ENCODE assay signal across 21 mouse cellular contexts in genomic region chr11:28826950-28827349, GRCm38 (mm10). TPM values are rescaled to one million over a fixed set of nuclear protein-coding genes. Genes with fewer than 3 reads are reported as not detected.
DNase-seq lines count a peak whose midpoint lies in the region; ATAC-seq and TF ChIP-seq lines count a peak whose summit lies in the region.
"Had no signal": no experiment of that assay in that cellular context is flagged by ENCODE, and none has a peak within 500 bp of the region (broad histone marks: within the 10 kb centered on the region; RNA-seq: fewer than 3 reads in every experiment).

No protein-coding gene starts in this region.

- in situ Hi-C loops in Patski (cut with MboI; ENCODE audit: low pct_unique_long_range_greater_than_20kb): no loop called here

- no peaks in the 10 kb centered on the region for H3K36me3 ChIP-seq in C2C12 (ENCODE audit: control insufficient read depth, insufficient read depth)
- H3K36me3 ChIP-seq: embryonic facial prominence, embryonic 10.5 days; embryonic facial prominence, embryonic 12.5 days; forebrain, embryonic 15.5 days had no signal

- DNase-seq in 3134 (ENCODE audit: extremely low read depth, insufficient read length, low spot score) (peak; percentile 30), Patski (ENCODE audit: low read depth, low spot score) (peak; percentile 58)
- DNase-seq in Muller cell, postnatal 12 days (ENCODE audit: inconsistent ontology term): no peak
- DNase-seq in heart, postnatal 36 days: no peak
- DNase-seq: adrenal gland, adult 8-10 months; adrenal gland, postnatal 14 days; adrenal gland, postnatal 36 days; B cell, adult 2 months; cerebellum, adult 11-12 months; cerebellum, adult 2 months; cerebellum, adult 9-10 months; cerebellum, postnatal 10 days; cerebellum, postnatal 25 days; forebrain, postnatal 0 days had no signal

- ATAC-seq in Patski: peak; percentile 88
- ATAC-seq: activated CD4-positive, CD25-positive, alpha-beta regulatory T cell, adult 4 months; forebrain, embryonic 13.5 days; forebrain, embryonic 15.5 days; forebrain, postnatal 0 days had no signal

- POLR2A ChIA-PET in Patski (lab: Charles Lee): interaction anchor here (1.3 to 1.4 kb wide), 2 partner anchors 14 to 63 kb away, joined by 4 read pairs; no protein-coding TSS in a partner anchor

- H3K79me3 ChIP-seq in C2C12 (ENCODE audit: low read depth): no peaks in the 10 kb centered on the region

- CTCF ChIA-PET in Patski (lab: Charles Lee): interaction anchor here (1.0 to 1.7 kb wide), 5 partner anchors 9 to 213 kb away, joined by 3 to 5 read pairs (median 4); no protein-coding TSS in a partner anchor

- H3K27me3 ChIP-seq in C2C12 (ENCODE audit: control insufficient read depth, insufficient read depth, insufficient read length) (no peaks in the 10 kb centered on the region), Patski (no peaks in the 10 kb centered on the region)
- H3K27me3 ChIP-seq: embryonic facial prominence, embryonic 12.5 days; forebrain, embryonic 13.5 days; forebrain, embryonic 15.5 days had no signal

- TF ChIP-seq CTCF in C2C12 (IDR thresholded peaks at IDR 0.05; ENCODE audit: control insufficient read depth, insufficient read depth, insufficient read length) (no peak), Patski (IDR thresholded peaks at IDR 0.05) (no peak)

- intact Hi-C loops in heart, postnatal 36 days (cut with DNase I): no loop called here

- no peaks in the 10 kb centered on the region for H3K79me2 ChIP-seq in C2C12 (ENCODE audit: control insufficient read depth, insufficient read depth)

- no peak overlapping the region for H3K4me3 ChIP-seq in C2C12 (ENCODE audit: insufficient read depth, poor library complexity, severe bottlenecking)
- H3K4me3 ChIP-seq: embryonic facial prominence, embryonic 10.5 days; embryonic facial prominence, embryonic 12.5 days; forebrain, embryonic 13.5 days; forebrain, embryonic 15.5 days had no signal

- H3ac ChIP-seq in C2C12 (ENCODE audit: control insufficient read depth, insufficient read length, low read depth): no peak overlapping the region

TF ChIP-seq in C2C12, 6 proteins besides CTCF, POLR2A, EP300 and RAD21:
- peak; percentile 25 for TF ChIP-seq USF1 (IDR thresholded peaks at IDR 0.05; ENCODE audit: low read depth)
- no peak for TF ChIP-seq FOSL1 (IDR thresholded peaks at IDR 0.05; ENCODE audit: insufficient read depth, low read length, poor library complexity, severe bottlenecking)
- TF ChIP-seq MAX (IDR thresholded peaks at IDR 0.05): peak; percentile 29

RNA-seq across cellular contexts. Expression of gene Efemp1, which starts 26.1 kb away (rescaled TPM):
- polyA plus RNA-seq in C2C12 (2012; fragmentation: generic; extraction: Trizol) (0.07 TPM), Patski (2021) (0.68 TPM)
- total RNA-seq in heart, postnatal 36 days (2021): 10 to 100 TPM; 17.7 to 24.3 TPM
- total RNA-seq: MEL had no signal
- polyA plus RNA-seq: activated CD4-positive, CD25-positive, alpha-beta regulatory T cell, adult 4 months had no signal

Comparison
In these comparisons a context has a peak if more than half of its experiments do, and no peak if none do; other contexts are left out.
1. DNase-seq: peak in 3134 (single experiment) and Patski (single experiment); none in Muller cell, postnatal 12 days (single experiment) and heart, postnatal 36 days (0 of 2).